ENCODE assay signal across 19 mouse cellular contexts in genomic region chr5:146985725-146986433, GRCm38 (mm10). TPM values are rescaled to one million over a fixed set of nuclear protein-coding genes. Genes with fewer than 3 reads are reported as not detected.
DNase-seq lines count a peak whose midpoint lies in the region; ATAC-seq lines count a peak whose summit lies in the region.
"Had no signal": no experiment of that assay in that cellular context is flagged by ENCODE, and none has a peak within 500 bp of the region (broad histone marks: within the 10 kb centered on the region; RNA-seq: fewer than 3 reads in every experiment).

No protein-coding gene starts in this region.

- 57% methylated on average over 21 of the region's 21 CpGs for WGBS in heart, embryonic 15.5 days
- 64% methylated on average over 21 of the region's 21 CpGs for WGBS in midbrain, embryonic 14.5 days
- 75% methylated on average over 21 of the region's 21 CpGs for WGBS in midbrain, embryonic 11.5 days
- WGBS in forebrain, embryonic 13.5 days, result 30% methylated on average over 21 of the region's 21 CpGs
- WGBS in liver, embryonic 11.5 days, result 60% methylated on average over 21 of the region's 21 CpGs

- H3K36me3 ChIP-seq in heart, embryonic 15.5 days, result no peaks in the 10 kb centered on the region
- H3K36me3 ChIP-seq in midbrain, embryonic 14.5 days (ENCODE audit: control insufficient read depth, insufficient read depth, low read length), result no peaks in the 10 kb centered on the region
- H3K36me3 ChIP-seq in midbrain, embryonic 11.5 days (ENCODE audit: control insufficient read depth, insufficient read depth, low read length), result no peaks in the 10 kb centered on the region
- H3K36me3 ChIP-seq in forebrain, embryonic 13.5 days (ENCODE audit: poor library complexity, severe bottlenecking), result no peaks in the 10 kb centered on the region
- no peaks in the 10 kb centered on the region for H3K36me3 ChIP-seq in liver, embryonic 11.5 days (ENCODE audit: control insufficient read depth, insufficient read depth, low read length)
- H3K36me3 ChIP-seq: embryonic facial prominence, embryonic 15.5 days; intestine, embryonic 15.5 days; limb, embryonic 13.5 days had no signal

- no peak overlapping the region for H3K27ac ChIP-seq in heart, embryonic 15.5 days
- no peak overlapping the region for H3K27ac ChIP-seq in midbrain, embryonic 14.5 days (replicated peaks; ENCODE audit: low read depth, low read length)
- H3K27ac ChIP-seq in midbrain, embryonic 11.5 days (ENCODE audit: low read depth, low read length), result no peak overlapping the region
- peak overlapping the region; percentile 63 for H3K27ac ChIP-seq in forebrain, embryonic 13.5 days
- H3K27ac ChIP-seq in liver, embryonic 11.5 days (ENCODE audit: low read depth, low read length), result no peak overlapping the region
- H3K27ac ChIP-seq: embryonic facial prominence, embryonic 15.5 days; intestine, embryonic 15.5 days; left cerebral cortex, adult 2 months; limb, embryonic 13.5 days; macrophage had no signal

- peaks cover 44% of the 10 kb centered on the region for H3K27me3 ChIP-seq in heart, embryonic 15.5 days
- H3K27me3 ChIP-seq in midbrain, embryonic 14.5 days (ENCODE audit: control insufficient read depth, insufficient read depth, low read length), result no peaks in the 10 kb centered on the region; the same call in 1 of the 2 replicates
- H3K27me3 ChIP-seq in midbrain, embryonic 11.5 days (ENCODE audit: control insufficient read depth, insufficient read depth, low read length), result peaks cover 3% of the 10 kb centered on the region; the same call in 1 of the 2 replicates
- peaks cover 51% of the 10 kb centered on the region for H3K27me3 ChIP-seq in forebrain, embryonic 13.5 days
- peaks cover 21% of the 10 kb centered on the region for H3K27me3 ChIP-seq in liver, embryonic 11.5 days (replicated peaks; ENCODE audit: control insufficient read depth, insufficient read depth, low read length)

- H3K9me3 ChIP-seq in heart, embryonic 15.5 days (replicated peaks), result no peaks in the 10 kb centered on the region
- H3K9me3 ChIP-seq in midbrain, embryonic 14.5 days (ENCODE audit: control insufficient read depth, low read length), result no peaks in the 10 kb centered on the region
- H3K9me3 ChIP-seq in midbrain, embryonic 11.5 days (ENCODE audit: control insufficient read depth, low read length), result no peaks in the 10 kb centered on the region
- no peaks in the 10 kb centered on the region for H3K9me3 ChIP-seq in forebrain, embryonic 13.5 days (replicated peaks)
- no peaks in the 10 kb centered on the region for H3K9me3 ChIP-seq in liver, embryonic 11.5 days (ENCODE audit: control insufficient read depth, low read length)
- H3K9me3 ChIP-seq: embryonic facial prominence, embryonic 15.5 days; intestine, embryonic 15.5 days; limb, embryonic 13.5 days had no signal

- H3K4me2 ChIP-seq in heart, embryonic 15.5 days, result peak overlapping the region; percentile 31
- H3K4me2 ChIP-seq in midbrain, embryonic 14.5 days (ENCODE audit: low read length), result no peak overlapping the region
- no peak overlapping the region for H3K4me2 ChIP-seq in midbrain, embryonic 11.5 days
- H3K4me2 ChIP-seq in forebrain, embryonic 13.5 days, result peak overlapping the region; percentile 45
- no peak overlapping the region for H3K4me2 ChIP-seq in liver, embryonic 11.5 days
- H3K4me2 ChIP-seq: embryonic facial prominence, embryonic 15.5 days; intestine, embryonic 15.5 days; limb, embryonic 13.5 days had no signal

- no peak for DNase-seq in heart, postnatal 14 days
- DNase-seq in midbrain, embryonic 14.5 days, result peak; percentile 31
- no peak for DNase-seq in midbrain, embryonic 11.5 days (ENCODE audit: low spot score, missing footprints)
- DNase-seq in retina, embryonic 14.5 days (ENCODE audit: low spot score), result peak; percentile 42
- no peak for DNase-seq in liver, embryonic 11.5 days (ENCODE audit: low spot score)
- DNase-seq in urinary bladder, postnatal 10 days (ENCODE audit: low spot score), result no peak
- DNase-seq: cerebellum, adult 11-12 months; gastrocnemius, postnatal 36 days; kidney, postnatal 4 days; lung, adult 18-20 months; right cerebral cortex, postnatal 14 days had no signal

- H3K4me3 ChIP-seq in heart, embryonic 15.5 days, result no peak overlapping the region
- no peak overlapping the region for H3K4me3 ChIP-seq in midbrain, embryonic 14.5 days (replicated peaks; ENCODE audit: low read depth, low read length)
- no peak overlapping the region for H3K4me3 ChIP-seq in midbrain, embryonic 11.5 days (ENCODE audit: low read depth, low read length)
- H3K4me3 ChIP-seq in forebrain, embryonic 13.5 days, result no peak overlapping the region
- no peak overlapping the region for H3K4me3 ChIP-seq in liver, embryonic 11.5 days (ENCODE audit: low read depth, low read length)
- H3K4me3 ChIP-seq: embryonic facial prominence, embryonic 15.5 days; intestine, embryonic 15.5 days; left cerebral cortex, adult 2 months; limb, embryonic 13.5 days had no signal

- intact Hi-C loops in heart, postnatal 14 days (cut with DNase I), result no loop called here

- H3K9ac ChIP-seq in heart, embryonic 15.5 days, result no peak overlapping the region
- H3K9ac ChIP-seq in midbrain, embryonic 14.5 days (replicated peaks; ENCODE audit: low read length), result no peak overlapping the region
- no peak overlapping the region for H3K9ac ChIP-seq in midbrain, embryonic 11.5 days (ENCODE audit: low read length)
- peak overlapping the region; percentile 1; the same call in 1 of the 2 replicates for H3K9ac ChIP-seq in forebrain, embryonic 13.5 days
- no peak overlapping the region for H3K9ac ChIP-seq in liver, embryonic 11.5 days (ENCODE audit: low read depth, low read length)
- H3K9ac ChIP-seq: embryonic facial prominence, embryonic 15.5 days; intestine, embryonic 15.5 days; limb, embryonic 13.5 days had no signal

- no peaks in the 10 kb centered on the region; the same call in 1 of the 2 replicates for H3K4me1 ChIP-seq in heart, embryonic 15.5 days (replicated peaks)
- no peaks in the 10 kb centered on the region for H3K4me1 ChIP-seq in midbrain, embryonic 14.5 days (ENCODE audit: control insufficient read depth, insufficient read depth, low read length)
- H3K4me1 ChIP-seq in midbrain, embryonic 11.5 days (ENCODE audit: control insufficient read depth, insufficient read depth, low read length), result no peaks in the 10 kb centered on the region
- H3K4me1 ChIP-seq in forebrain, embryonic 13.5 days, result peaks cover 13% of the 10 kb centered on the region
- H3K4me1 ChIP-seq in liver, embryonic 11.5 days (replicated peaks; ENCODE audit: control insufficient read depth, insufficient read depth, low read length), result no peaks in the 10 kb centered on the region
- H3K4me1 ChIP-seq: intestine, embryonic 15.5 days; limb, embryonic 13.5 days had no signal

- ATAC-seq in heart, embryonic 15.5 days (replicated peaks; ENCODE audit: insufficient number of reproducible peaks, insufficient read depth, low FRiP score, low read depth), result no peak
- ATAC-seq in midbrain, embryonic 14.5 days (ENCODE audit: low FRiP score, low TSS enrichment), result no peak
- no peak for ATAC-seq in midbrain, embryonic 11.5 days (ENCODE audit: low FRiP score)
- peak; percentile 66 for ATAC-seq in forebrain, embryonic 13.5 days
- no peak for ATAC-seq in liver, embryonic 11.5 days (replicated peaks; ENCODE audit: low FRiP score)
- ATAC-seq: activated CD4-positive, CD25-positive, alpha-beta regulatory T cell, adult 4 months; intestine, embryonic 15.5 days had no signal

RNA-seq across cellular contexts. Expression of gene Mtif3, which starts 22.3 kb away (rescaled TPM):
- 18.3 and 21.9 TPM in 2 replicates for polyA plus RNA-seq in heart, embryonic 15.5 days (2015; fragmentation: Nextera tagmentation; extraction: Ambion mirVana)
- 10 to 100 TPM; 20.8 to 22.0 TPM for total RNA-seq in heart, postnatal 14 days (2021)
- polyA plus RNA-seq in midbrain, embryonic 14.5 days (2014; fragmentation: Nextera tagmentation; extraction: Ambion mirVana), result 30.0 and 32.3 TPM in 2 replicates
- polyA plus RNA-seq in midbrain, embryonic 11.5 days (2014; fragmentation: Nextera tagmentation; extraction: Ambion mirVana), result 24.2 and 24.3 TPM in 2 replicates
- 23.4 and 23.9 TPM in 2 replicates for polyA plus RNA-seq in forebrain, embryonic 13.5 days (2015; fragmentation: Nextera tagmentation; extraction: Ambion mirVana)
- polyA plus RNA-seq in liver, embryonic 11.5 days (2014; fragmentation: Nextera tagmentation; extraction: Ambion mirVana), result 23.2 and 25.0 TPM in 2 replicates

RNA-seq across cellular contexts. Expression of gene Gtf3a, which starts 37.4 kb away (rescaled TPM):
- polyA plus RNA-seq in heart, embryonic 15.5 days (2015; fragmentation: Nextera tagmentation; extraction: Ambion mirVana), result 68.3 and 84.7 TPM in 2 replicates
- total RNA-seq in heart, postnatal 14 days (2021), result 10 to 100 TPM; 20.4 to 21.5 TPM
- 102 and 110 TPM in 2 replicates for polyA plus RNA-seq in midbrain, embryonic 14.5 days (2014; fragmentation: Nextera tagmentation; extraction: Ambion mirVana)
- polyA plus RNA-seq in midbrain, embryonic 11.5 days (2014; fragmentation: Nextera tagmentation; extraction: Ambion mirVana), result 102 TPM in 2 replicates
- 107 and 120 TPM in 2 replicates for polyA plus RNA-seq in forebrain, embryonic 13.5 days (2015; fragmentation: Nextera tagmentation; extraction: Ambion mirVana)
- 152 and 158 TPM in 2 replicates for polyA plus RNA-seq in liver, embryonic 11.5 days (2014; fragmentation: Nextera tagmentation; extraction: Ambion mirVana)

Comparison
In these comparisons a context has a peak if more than half of its experiments do, and no peak if none do; other contexts are left out.
1. DNase-seq: peak in midbrain, embryonic 14.5 days (single experiment) and retina, embryonic 14.5 days (single experiment); none in heart, postnatal 14 days (0 of 2), midbrain, embryonic 11.5 days (single experiment), liver, embryonic 11.5 days (single experiment) and urinary bladder, postnatal 10 days (single experiment).
2. H3K4me2 ChIP-seq: peak in heart, embryonic 15.5 days (single experiment) and forebrain, embryonic 13.5 days (single experiment); none in midbrain, embryonic 14.5 days (single experiment), midbrain, embryonic 11.5 days (single experiment) and liver, embryonic 11.5 days (single experiment).